Mouse (Mus musculus) ES-Bruce4 (cell line): Measurements from ENCODE around the gene Clps. TPM values are rescaled to one million over a fixed set of nuclear protein-coding genes. Genes with fewer than 3 reads are reported as not detected.

Experiments used
- H3K27ac ChIP-seq: 2 replicates; pipeline ENCODE4 v1.5.1; 2012; ENCODE audit warnings: low read length, inconsistent platforms; ENCODE audit not compliant: insufficient read depth
- H3K27me3 ChIP-seq: 2 replicates; pipeline ENCODE4 v1.6.1; 2012; ENCODE audit warnings: mild to moderate bottlenecking, low read length, inconsistent platforms; ENCODE audit not compliant: control insufficient read depth, poor library complexity, insufficient read depth, severe bottlenecking
- H3K36me3 ChIP-seq: 2 replicates; pipeline ENCODE4 v1.6.1; 2012; ENCODE audit warnings: inconsistent platforms, mild to moderate bottlenecking, low read length, moderate library complexity; ENCODE audit not compliant: control insufficient read depth, poor library complexity, insufficient read depth, severe bottlenecking
- H3K4me1 ChIP-seq: one replicate; pipeline ENCODE4 v1.8.1; 2011; ENCODE audit warnings: low read length; ENCODE audit not compliant: control insufficient read depth, insufficient read depth
- H3K4me3 ChIP-seq: 2 replicates; pipeline ENCODE4 v1.5.1; 2011; ENCODE audit warnings: low read depth, mild to moderate bottlenecking, low read length
- H3K9ac ChIP-seq: 2 replicates; pipeline ENCODE4 v1.6.1; 2012; ENCODE audit warnings: low read depth, mild to moderate bottlenecking, inconsistent platforms; ENCODE audit not compliant: poor library complexity, severe bottlenecking
- H3K9me3 ChIP-seq: replicated peaks from 2 replicates; pipeline ENCODE4 v1.6.1; 2012; ENCODE audit warnings: mild to moderate bottlenecking, low read length, inconsistent platforms; ENCODE audit not compliant: control insufficient read depth, poor library complexity, insufficient read depth, severe bottlenecking
- CTCF ChIP-seq: IDR thresholded peaks from one replicate; pipeline ENCODE4 v1.8.1; 2011; ENCODE audit warnings: low read depth, low read length
- EP300 ChIP-seq: IDR thresholded peaks from 2 replicates; pipeline ENCODE4 v1.6.1; 2011; ENCODE audit warnings: low read depth, low read length; ENCODE audit not compliant: insufficient read depth
- POLR2A ChIP-seq: IDR thresholded peaks from one replicate; pipeline ENCODE4 v1.8.1; 2011; ENCODE audit warnings: low read length; ENCODE audit not compliant: insufficient read depth
- polyA plus RNA-seq: library from polyadenylated mRNA; stranded (reverse); fragments of >200 nt; gene quantifications from 2 replicates; pipeline ENCODE4 v1.2.4, GENCODE M21; 2011; ENCODE audit warnings: low read depth; ENCODE audit not compliant: missing spikeins, insufficient read depth, insufficient read length

Clps gene
- polyA plus RNA-seq, 1 experiment = not detected

DNA sequence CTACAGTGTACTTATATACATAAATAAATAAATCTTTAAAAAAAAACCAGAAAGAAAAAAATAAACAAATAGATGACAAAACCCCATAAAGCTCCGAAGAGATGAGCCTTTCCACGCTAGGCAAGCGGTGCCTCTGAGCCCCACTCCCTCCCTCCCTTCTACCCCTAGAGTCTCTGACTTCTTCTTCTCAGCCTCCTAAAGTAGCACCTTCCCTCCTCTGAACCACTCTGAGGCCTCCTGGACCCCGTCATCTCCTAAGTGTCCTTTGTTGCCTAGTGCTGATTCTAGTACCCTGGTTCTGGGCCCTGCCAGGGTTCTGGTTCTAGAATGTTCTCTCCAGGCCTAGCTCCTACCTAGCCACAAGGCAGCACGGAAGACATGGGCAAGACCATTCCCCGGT lies 30.1 kb downstream of the Clps start, which contains the start of gene Armc12:
Armc12 (plus strand) TSS at position 301 of the 400 bp plus-strand sequence.
- no peaks in the 10 kb centered on the region for H3K4me1 ChIP-seq
- TF ChIP-seq CTCF = no peak
- no peak for TF ChIP-seq EP300
- TF ChIP-seq POLR2A = no peak
- no peak within 1 kb of the TSS for H3K4me3 ChIP-seq
- no peaks in the 10 kb centered on the region for H3K27me3 ChIP-seq
- H3K9me3 ChIP-seq = no peaks in the 10 kb centered on the region
- no peak within 1 kb of the TSS for H3K27ac ChIP-seq
- H3K36me3 ChIP-seq = no peaks in the 10 kb centered on the region
- H3K9ac ChIP-seq = no peak within 1 kb of the TSS

GRCm38 (mm10) chr17:28529116-28529515 lies 31.4 kb downstream of the Clps start:
- H3K27ac ChIP-seq = no peak overlapping the region
- no peaks in the 10 kb centered on the region for H3K9me3 ChIP-seq
- no peak overlapping the region for H3K4me3 ChIP-seq
- no peak overlapping the region for H3K9ac ChIP-seq
- TF ChIP-seq CTCF (no peak), POLR2A (no peak), EP300 (no peak)
- H3K27me3 ChIP-seq = no peaks in the 10 kb centered on the region
- no peaks in the 10 kb centered on the region for H3K36me3 ChIP-seq
- peaks cover 4% of the 10 kb centered on the region for H3K4me1 ChIP-seq

GRCm38 (mm10) chr17:28528043-28528351 lies 32.6 kb downstream of the Clps start:
- no peaks in the 10 kb centered on the region for H3K27me3 ChIP-seq
- no peaks in the 10 kb centered on the region for H3K9me3 ChIP-seq
- H3K27ac ChIP-seq = no peak overlapping the region
- peaks cover 4% of the 10 kb centered on the region for H3K4me1 ChIP-seq
- TF ChIP-seq CTCF (peak; percentile 97), EP300 (no peak)
- H3K36me3 ChIP-seq = no peaks in the 10 kb centered on the region
- H3K4me3 ChIP-seq = no peak overlapping the region
- no peak overlapping the region for H3K9ac ChIP-seq

DNA sequence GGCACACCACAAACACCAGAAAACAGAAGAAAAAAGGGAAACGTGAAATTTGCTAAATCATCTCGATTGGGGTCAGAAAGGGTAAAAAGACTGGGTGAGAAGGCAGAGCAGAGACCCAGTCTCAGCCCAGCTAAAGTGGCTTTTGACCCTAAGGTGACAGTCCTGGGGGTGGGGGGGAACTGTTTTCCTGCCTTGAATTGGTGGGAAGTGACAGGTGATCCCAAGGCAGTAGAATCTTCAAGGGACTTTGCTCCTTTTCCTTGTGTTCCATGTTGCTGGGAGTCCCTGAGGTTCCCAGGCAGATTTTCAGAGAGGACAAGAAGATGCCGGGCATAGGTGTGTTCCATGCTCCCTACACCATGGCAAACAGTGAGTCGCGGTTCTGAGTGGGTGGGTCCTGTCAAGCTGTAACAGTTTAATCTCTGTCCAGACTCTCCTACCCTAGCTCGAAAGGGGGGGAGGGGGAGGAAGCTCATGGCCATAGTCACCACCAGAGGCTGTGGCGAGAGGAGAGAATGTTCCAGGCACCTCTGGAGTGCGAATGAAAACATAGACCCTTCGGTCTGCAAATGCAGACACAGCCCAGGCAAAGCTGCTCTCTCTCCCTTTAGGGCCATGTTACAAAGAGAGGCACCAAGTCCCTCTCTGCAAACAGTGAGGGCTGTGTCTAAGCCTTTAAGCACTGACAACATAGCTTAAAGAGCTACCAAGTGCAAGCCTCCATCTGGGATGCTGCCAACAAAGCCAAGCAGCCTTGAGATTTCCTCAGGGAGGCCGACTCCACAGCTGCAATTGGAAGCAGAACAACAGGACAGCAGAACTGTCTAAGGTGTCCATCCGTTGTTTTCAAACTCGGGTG lies 33.2 kb downstream of the Clps start:
- no peak overlapping the region for H3K9ac ChIP-seq
- H3K9me3 ChIP-seq = no peaks in the 10 kb centered on the region
- no peak for TF ChIP-seq CTCF
- no peak for TF ChIP-seq EP300
- no peaks in the 10 kb centered on the region for H3K27me3 ChIP-seq
- H3K4me3 ChIP-seq = no peak overlapping the region
- no peak overlapping the region for H3K27ac ChIP-seq
- no peaks in the 10 kb centered on the region for H3K36me3 ChIP-seq
- peaks cover 4% of the 10 kb centered on the region for H3K4me1 ChIP-seq

DNA sequence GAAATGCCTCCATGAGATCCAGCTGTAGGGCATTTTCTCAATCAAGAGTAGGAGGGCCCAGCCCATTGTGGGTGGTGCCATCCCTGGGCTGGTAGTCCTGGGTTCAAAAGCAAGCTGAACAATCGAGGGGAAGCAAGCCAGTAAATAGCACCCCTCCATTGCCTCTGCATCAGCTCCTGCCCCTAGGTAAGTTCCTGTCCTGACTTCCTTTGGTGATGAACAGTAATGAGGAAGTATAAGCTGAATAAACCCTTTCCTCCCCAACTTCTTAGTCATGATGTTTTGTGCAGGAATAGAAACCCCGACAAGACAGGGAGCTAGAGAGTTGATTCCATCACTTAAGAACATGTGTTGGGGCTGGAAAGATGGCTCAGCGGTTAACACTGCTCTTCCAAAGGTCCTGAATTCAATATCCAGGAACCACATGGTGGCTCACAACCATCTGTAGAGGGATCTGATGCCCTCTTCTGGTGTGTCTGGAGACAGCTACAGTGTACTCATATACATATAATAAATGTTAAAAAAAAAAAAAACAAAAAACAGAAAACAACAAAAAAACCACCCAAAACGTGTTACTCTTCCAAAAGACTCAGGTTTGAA lies 35.6 kb downstream of the Clps start:
- H3K27me3 ChIP-seq = no peaks in the 10 kb centered on the region

More for the DNA sequence above, 35.6 kb downstream of the Clps start:
- TF ChIP-seq POLR2A (no peak), EP300 (no peak), CTCF (no peak)
- no peak overlapping the region for H3K9ac ChIP-seq
- peaks cover 4% of the 10 kb centered on the region for H3K4me1 ChIP-seq
- no peak overlapping the region for H3K4me3 ChIP-seq
- no peaks in the 10 kb centered on the region for H3K9me3 ChIP-seq
- H3K27ac ChIP-seq = no peak overlapping the region
- no peaks in the 10 kb centered on the region for H3K36me3 ChIP-seq
